Mouse (Mus musculus): ENCODE measurements at regions not wholly inside any gene's neighbourhood (a gene's known extent, or its start where the extent isn't known, plus 50 kb on each side); places are given as distances from the start of the nearest gene placed in this dataset.
A peak's percentile ranks its signal among the peaks of the same experiment; 100 is the strongest.

DNA sequence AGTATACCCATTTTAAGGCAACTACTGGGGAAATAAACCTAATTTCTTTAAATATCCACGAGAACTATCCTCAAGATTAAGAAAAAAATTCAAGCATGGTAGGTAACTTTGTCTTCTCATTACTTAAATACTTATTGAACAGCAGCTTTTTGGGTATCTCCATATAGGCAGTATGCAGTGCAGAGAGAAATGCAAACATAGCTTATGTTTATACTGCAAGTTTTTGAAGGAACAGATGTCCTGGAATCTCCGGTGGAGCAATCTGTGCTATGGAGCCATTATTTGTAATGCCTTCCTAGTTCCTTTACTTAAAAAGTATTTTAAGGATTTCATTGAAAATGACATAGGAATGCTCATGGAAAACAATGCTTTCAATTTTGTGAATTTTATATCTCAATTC lies 91.7 kb upstream of the Adgrb3 start:
- no peak for DNase-seq (ENCODE audit: low read depth, low spot score)

- DNase-seq (ENCODE audit: low read depth, low spot score): no peak
Observed at GRCm38 (mm10) chr1:25894169-25894568, 64.7 kb upstream of the Adgrb3 start.

GRCm38 (mm10) chr1:25892970-25893369 lies 63.5 kb upstream of the Adgrb3 start:
- DNase-seq (ENCODE audit: low read depth, low spot score): no peak

- peak; percentile 14 for DNase-seq (ENCODE audit: low read depth, low spot score)
Observed at GRCm38 (mm10) chr1:25892026-25892739, 62.7 kb upstream of the Adgrb3 start.

GRCm38 (mm10) chr1:25888004-25888403 lies 58.5 kb upstream of the Adgrb3 start:
- DNase-seq (ENCODE audit: low read depth, low spot score): peak; percentile 80

- DNase-seq (ENCODE audit: low read depth, low spot score): peak; percentile 55
Observed at GRCm38 (mm10) chr1:25885049-25885448, 55.5 kb upstream of the Adgrb3 start.
